Mouse (Mus musculus) frontal cortex, adult 2 months (tissue): Measurements from ENCODE around the gene Tppp. TPM values are rescaled to one million over a fixed set of nuclear protein-coding genes. Genes with fewer than 3 reads are reported as not detected.
A peak's percentile ranks its signal among the peaks of the same experiment; 100 is the strongest.
"Not testable (repeated sequence)": the region's sequence is repeated elsewhere in the genome, so short reads cannot be mapped to it uniquely, and the experiment has no call there.

ENCODE experiments used
- DNase-seq, 2 experiments: peaks; one replicate each; pipeline ENCODE4 v3.0.0; 2022; ENCODE audit warnings: low spot score in 1 of 2; ENCODE audit errors: extremely low spot score in 1 of 2
- polyA plus RNA-seq: library from polyadenylated mRNA; depleted of rRNA; stranded (reverse); fragments of >200 nt; gene quantifications from 2 replicates; pipeline ENCODE4 v1.2.3, GENCODE M21; 2012

Gene Tppp
- polyA plus RNA-seq, 1 experiment = 238 TPM

GRCm38 (mm10) chr13:74019006-74019405 lies 9.8 kb downstream of the Tppp start:
- not testable (repeated sequence) for DNase-seq

GRCm38 (mm10) chr13:74025151-74026081 lies 16.2 kb downstream of the Tppp start:
- DNase-seq = no peak

DNA sequence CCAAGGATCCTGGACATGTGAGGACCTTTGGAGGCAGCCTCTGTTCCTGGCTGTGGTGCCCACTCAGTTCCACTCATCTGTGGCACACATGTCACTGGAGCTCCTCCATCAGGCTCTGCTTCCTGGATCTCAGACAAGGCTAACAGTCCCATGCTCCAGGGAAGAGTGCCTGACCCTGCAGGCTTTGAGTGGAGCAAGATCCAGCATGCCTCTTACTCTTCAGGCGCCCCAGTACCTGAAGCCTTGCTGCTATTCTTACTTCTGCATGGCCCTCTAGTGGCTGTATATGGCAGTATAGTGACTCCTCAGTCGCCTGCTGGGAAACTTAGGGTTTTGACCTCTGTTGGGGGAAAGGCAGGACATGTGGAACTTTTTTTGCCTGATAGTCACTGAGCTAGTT lies 17.0 kb downstream of the Tppp start:
- DNase-seq = peak in 1 of 2 experiments; percentile 57

DNA sequence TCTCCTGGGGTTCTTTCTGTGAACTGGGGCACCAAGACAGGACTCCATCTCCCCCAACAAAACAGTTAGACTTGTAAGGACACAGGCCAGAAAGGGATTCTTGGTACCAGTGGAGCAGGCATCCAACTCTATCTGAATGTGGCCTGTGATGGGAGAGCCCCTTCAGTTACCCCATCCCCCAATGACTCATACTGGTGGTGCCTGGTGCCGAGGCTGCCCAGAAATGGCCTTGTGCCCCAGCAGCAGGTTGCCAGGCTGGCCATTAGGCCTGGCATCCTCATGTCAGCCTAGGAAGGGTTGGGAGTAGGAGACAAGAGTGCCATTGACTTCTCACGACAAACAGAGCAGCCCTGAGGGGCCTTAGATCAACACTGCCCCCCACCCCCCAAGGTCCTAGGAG lies 18.9 kb downstream of the Tppp start:
- no peak for DNase-seq

DNA sequence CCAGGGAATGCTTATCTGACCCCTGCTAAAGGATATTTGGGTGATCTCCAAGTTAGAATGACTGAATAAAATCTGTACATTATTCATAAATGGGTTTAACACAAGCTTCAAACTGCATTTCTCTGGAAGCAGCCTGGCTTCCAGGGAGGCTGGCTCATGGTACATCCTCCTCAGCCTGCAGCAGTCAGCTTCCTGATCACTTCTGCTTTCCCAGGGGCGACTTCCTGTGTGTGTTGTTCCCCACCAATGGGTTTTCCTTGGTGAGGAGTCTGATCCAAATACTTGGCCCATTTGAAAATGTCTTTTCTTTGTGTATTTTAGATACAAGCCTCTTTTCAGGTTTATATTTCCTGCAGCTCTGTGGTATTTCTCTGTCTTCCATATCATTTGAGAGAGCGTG lies 19.8 kb downstream of the Tppp start:
- no peak for DNase-seq

DNA sequence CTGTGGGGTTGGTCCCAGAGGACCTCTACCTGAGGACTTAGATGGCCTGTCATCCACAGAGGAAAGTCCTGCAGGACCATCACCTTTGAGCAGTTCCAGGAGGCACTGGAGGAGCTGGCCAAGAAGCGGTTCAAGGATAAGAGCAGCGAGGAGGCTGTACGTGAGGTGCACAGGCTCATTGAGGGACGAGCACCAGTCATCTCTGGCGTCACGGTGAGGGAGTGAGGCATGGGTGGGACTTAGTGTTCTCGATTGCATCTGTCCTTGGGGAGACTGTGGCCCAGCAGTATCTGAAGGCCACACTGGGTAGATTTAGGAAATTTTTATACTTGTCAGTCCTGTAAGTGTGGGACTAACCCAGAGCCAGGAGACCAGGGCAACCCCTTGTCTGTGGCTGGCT lies 21.5 kb downstream of the Tppp start:
- no peak for DNase-seq

DNA sequence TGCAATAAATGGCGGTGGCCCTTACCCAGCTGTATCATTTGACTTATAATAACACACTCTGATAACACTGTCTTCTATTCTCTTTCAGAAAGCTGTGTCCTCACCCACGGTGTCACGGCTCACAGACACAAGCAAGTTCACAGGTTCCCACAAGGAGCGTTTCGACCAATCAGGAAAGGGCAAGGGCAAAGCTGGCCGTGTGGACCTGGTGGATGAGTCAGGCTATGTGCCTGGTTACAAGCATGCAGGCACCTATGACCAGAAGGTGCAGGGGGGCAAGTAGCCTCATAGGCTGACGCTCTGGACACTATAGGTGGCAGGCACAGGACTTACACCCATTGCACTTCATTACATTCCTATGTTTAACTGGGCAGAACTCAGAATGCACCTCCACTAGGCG lies 21.9 kb downstream of the Tppp start:
- DNase-seq = no peak

DNA sequence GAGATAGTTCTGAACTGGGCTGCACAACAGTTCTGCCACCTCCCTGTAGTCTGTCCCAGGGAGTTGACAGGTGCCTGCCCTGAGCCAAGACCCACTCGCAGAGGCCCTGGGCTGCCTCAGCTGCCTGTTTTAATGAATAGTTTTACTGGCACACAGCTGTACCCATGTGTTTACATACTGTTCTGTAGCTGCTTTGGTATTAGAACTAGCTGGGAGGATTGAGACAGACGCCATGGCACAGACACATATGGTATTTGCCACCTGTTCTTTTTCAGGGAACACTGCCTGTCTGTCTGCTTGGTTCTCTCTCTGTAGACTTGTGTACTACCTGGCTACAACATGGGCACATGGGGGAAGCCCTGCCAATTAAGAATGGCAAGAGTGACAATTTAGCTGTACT lies 25.5 kb downstream of the Tppp start:
- DNase-seq = no peak

DNA sequence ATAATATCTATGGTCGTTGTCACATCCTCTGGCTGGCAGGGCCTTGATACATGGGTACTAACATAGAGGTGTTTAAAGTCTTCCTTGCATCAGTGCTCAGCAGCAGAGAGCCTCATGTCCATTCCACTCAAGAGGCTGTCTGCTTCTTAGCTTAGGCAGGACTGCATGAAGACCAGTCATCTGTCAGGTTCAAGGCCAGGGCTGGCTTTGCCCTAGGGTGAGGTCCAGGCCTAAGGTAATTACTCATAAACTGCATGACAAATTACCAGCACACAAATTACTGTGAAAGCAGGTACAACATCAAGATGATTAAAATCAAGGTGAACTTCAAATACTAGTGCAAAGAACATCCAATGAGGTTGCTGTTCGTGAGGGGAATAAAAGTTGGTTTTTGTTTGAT lies 26.6 kb downstream of the Tppp start:
- no peak for DNase-seq

DNA sequence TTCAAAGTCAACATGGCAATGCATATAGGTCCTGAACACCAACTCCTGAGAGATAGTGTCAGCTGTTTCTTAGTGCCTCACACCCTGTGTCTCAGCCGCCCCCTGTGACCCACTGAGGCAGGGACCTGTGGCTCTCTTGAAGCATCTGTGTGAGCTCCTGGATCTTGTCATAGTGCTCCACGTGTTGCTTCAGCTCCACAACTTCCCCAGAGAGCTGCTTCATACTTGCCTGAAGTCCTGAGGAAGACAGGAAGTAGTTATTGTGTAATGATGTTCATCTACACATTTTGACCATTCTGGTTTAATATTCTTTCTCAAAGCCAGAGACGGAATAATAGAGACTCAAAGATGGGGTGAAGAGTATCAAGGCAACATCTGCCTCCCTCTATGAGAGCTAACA lies 30.7 kb downstream of the Tppp start:
- no peak for DNase-seq

DNA sequence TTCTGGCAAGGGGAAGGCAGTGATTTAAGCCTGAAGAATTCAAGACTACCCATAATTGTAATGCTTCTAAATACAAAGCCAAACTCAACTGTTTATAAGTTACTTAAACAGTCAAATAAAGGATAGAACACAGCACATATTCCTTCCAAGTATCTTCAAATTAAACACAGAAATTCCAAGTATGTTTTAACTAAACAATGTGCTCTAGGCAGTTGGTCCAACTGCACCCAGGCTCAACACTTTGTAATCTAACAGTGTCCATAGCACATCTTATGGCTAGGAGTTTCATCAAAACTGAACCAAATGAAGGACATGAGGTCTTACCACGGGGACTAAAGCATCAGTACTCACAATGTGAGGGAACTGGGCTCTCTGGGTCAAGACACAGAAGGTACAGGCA lies 47.0 kb downstream of the Tppp start:
- no peak for DNase-seq

GRCm38 (mm10) chr13:74058081-74058480 lies 48.9 kb downstream of the Tppp start:
- peak in 1 of 2 experiments; percentile 35 for DNase-seq

DNA sequence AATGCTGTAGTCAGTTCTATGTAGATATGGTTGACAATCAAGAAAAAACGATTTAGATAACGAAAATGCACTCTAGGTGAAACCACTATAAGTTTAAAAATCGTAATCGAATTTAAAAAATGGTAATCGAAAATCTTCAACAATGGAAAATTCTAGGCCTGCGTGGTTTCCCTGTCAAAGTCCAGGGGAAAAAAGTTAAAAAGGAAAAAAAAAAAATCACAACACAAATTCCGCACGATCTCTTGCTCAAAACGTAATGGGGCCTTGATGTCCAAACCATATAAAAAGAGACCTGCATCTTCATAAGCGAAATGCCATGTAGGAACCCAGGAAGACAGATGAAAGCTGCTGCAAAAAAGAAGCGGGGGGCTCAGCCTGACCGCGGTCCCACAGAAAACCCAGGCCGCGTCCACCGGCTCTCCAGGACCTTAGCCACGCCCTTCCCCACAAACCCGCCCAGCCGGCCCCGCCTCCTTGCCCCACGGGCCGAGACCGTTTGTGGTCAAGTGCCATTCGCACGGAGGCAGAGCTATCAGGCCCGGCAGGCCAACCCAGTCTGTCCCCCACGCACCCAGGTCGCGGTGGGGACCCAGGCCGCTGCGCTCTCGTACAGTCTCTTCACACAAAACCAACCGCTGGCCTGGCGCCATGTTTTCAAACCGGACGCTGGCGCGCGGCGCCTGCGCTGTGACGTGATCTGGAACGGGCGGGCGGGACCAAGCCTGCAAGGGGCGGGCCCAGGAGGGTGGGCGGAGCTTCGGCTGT lies 52.6 kb downstream of the Tppp start, which contains the start of gene Cep72:
TSS of gene Cep72 (minus strand) at position 687 of the 765 bp plus-strand sequence.
- DNase-seq = peak; percentile 52 to 86

DNA sequence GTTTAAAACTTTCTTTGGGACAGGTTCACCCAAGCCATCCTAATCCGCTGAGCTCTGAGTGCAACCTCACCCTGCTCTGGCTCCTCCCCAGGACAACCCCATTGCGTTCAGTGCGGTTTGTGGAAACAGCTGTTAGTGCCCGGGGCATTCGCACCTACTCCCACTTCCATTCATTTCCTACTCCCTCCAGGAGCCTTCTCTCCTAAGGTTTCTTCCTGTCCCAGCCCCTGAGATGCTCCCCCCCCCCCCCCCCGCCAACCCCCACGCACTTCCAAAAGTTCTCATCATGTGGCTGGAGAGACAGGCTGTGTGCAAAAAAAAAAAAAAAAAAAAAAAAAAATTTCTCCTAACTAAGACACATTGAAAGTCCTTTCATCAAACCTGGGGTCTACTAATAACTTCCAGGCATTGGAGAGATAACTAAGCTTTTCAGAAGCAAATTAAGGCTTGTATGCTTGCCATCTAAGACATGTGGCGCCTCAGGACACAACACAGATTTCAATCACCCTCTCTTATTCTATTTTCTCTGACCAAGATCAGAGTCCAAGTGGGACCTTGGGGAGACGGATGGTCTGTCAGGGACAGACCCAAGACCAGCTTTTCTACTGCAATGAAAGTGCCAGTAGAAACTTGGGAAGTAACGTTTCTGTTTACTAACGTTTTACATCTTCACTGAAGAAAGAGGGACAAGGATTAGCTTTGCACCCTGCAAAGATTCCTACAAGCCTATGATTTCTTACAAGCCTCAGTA lies 53.3 kb downstream of the Tppp start:
- DNase-seq = no peak

DNA sequence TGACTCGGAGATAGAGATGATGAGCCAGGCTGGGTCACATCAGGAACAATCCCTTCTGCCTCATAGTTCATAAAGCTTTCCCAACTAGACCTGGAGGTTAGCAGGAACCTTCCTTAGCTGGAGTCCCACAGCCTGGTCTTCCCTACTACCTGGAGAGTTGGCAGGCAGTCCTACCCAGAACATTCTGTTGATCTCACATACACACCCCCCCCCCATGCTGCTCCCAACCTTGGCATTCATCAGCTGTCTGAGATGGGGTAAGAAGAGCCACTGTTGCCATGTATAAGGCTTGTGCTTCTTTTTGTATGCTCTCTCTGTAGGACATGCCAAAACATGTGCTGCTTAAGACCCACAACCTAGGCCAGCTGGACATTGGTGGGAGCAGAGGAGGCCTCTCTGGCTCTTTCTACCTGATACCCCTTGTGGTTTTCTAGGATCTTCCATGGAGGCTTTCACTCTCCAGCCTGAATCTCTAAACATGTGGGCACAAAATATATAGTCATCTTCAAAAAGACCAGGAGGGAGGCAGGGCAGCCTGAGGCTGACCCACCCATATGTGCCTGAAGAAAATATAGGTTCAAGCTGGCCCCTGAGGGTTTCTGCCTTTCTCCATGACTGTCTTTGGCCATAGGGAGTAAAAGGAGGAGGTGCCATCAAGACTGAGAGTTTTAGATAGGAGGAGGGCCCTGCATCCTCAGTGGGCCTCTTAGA lies 54.3 kb downstream of the Tppp start:
- no peak for DNase-seq

DNA sequence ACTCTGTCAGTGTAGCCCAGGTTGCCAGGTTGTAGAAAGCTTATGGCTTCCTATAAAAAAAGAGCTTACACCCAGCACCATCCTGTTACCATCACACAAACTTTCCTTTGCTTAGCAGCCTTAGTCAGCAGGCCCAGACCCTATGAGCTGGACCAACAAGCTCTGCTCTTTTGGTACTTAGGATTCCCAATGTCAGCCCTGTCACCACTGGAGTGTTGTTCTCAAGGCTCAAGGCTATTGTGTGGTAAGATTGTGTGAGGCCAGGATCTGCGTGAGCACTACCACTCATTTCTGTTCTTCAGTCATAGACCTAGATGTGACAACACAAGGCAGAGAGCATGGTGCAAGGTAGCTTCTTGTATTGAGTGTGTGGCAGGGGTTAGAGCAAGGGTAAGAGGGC lies 57.4 kb downstream of the Tppp start:
- DNase-seq = no peak

DNA sequence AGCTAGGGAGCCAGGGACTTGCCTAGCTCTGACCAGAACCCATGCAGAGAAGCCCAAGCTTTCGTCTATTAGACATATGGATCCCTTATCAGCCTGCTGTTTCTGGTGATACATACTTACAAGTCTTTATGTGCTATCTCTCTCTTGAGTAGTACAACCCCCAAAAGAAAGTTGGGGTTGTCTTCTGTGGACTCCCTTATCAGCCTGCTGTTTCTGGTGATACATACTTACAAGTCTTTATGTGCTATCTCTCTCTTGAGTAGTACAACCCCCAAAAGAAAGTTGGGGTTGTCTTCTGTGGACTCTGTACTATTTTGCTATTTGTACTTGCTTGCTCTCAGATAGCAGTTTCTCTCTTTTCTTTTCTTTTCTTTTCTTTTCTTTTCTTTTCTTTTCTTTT lies 62.0 kb downstream of the Tppp start:
- DNase-seq = not testable (repeated sequence)

DNA sequence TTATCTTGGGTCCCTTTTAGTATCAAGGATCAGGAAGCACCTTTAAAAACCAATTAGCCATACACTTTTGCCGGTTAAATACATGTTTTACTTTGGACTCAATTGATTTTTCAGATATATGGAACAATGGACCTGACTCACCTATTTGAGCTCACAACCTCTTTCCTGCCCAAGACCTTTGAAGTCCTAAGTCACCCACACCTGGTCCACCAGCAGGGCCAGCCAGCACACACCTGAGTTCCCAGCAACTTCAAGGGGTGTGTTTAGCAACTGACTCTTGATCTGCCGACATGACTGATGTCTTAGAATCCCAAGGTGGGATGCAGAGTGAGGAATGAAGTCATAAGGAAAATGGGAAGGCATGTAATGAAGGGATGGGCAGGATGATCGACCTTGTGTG lies 62.5 kb downstream of the Tppp start:
- DNase-seq = no peak

DNA sequence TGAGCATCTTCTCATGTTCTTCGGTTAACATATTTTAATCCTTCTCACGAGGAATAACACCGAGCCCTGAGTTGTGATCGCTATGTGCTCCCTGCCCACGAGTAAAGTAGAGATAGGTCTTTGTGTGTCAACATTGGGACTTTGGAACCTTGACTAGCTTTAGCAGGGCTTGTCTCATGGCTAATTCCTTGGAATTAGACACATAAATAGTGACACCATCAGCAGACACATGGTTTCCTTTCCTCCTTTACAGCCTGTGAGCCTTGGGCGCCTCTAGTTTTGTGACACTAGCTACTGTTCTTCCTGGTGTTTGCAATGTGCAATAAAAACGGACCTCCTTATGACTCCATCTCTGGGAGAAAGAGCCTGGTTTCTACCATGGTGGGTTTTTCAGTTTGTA lies 64.2 kb downstream of the Tppp start:
- no peak for DNase-seq
